Mouse (Mus musculus) brain, embryonic 18.5 days (tissue): Measurements from ENCODE around the gene Tmem199.

Experiments used
- DNase-seq: peaks from one replicate; pipeline ENCODE4 v3.0.0-alpha.2; 2012; ENCODE audit warnings: low read depth, low spot score

Tmem199 gene

DNA sequence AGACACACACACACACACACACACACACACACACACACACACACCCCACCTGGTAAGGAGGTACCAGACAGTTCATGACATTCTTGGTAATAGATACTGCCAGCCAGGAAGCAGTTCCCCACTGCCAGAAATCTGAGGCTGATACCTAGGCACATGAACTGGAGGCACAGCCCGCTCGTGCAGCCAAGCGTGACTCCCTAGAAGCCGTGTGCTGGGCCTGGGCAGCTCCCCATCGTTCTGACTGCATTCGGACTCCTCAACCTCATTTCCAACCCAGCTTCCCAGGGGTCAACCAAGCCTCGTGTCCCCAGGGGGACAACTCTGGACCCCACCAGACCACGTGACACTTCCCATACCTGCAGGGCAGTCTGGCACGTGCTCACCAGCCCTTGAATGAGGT is 16.7 kb upstream of the Tmem199 start:
- DNase-seq: no peak

GRCm38 (mm10) chr11:78524838-78525237 is 12.9 kb upstream of the Tmem199 start:
- DNase-seq: no peak

DNA sequence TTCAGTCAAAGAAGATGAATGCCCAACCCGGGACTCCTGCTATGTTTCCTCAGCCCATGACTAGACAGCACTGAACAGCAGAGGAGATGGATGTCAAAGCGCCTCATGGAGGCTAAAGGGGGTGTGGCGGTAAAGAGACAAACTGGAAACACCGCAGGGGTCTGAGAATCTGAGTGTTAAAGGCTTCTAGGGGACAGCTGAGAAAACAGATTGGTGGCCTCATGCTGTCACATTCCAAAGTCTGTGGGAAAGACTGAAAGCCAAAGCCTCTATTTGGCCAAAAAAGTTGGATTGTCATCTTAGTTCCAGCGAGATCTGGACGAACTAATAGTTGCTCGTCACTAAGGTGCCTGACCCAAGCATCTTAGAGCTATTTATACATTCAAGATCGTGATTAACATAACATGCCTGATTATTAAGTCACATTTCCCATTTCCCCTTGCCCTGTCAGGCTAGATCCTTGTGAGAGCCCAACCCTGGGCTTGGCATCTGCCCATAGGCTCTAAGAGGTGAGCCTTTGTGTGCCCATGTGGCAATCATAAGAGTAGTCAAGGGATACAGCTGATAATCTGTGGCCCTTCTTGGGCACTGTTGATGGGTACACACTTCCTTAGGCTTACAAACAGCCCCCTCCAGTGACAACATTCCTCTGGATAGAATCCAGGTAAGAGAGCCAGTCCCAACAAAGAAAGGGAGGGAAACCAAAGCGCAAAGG is 11.4 kb upstream of the Tmem199 start:
- no peak for DNase-seq

DNA sequence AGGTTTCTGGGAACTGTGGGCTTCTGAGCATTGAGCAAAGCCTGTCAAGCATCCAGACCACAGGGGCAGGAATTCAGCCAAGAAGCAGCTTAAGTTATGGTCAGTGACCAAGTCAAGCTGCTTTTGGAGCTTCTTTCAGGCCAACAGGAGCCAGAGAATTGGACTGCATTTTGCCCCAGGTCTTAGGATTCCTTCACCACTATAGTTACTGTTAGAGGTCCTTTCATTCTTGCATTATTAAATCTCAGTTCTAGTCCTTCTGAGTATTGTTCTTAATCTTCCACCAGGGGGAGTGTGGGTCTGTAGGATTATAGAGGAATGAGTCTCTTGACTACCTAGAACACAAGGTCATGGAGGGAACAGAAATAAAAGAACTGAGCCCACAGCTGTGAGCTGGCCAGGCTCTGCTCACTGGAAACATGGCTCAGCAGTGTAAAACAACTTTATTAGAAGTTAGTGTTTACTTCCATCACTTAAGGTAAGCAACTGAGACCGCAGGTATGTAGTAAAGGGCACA is 10.6 kb upstream of the Tmem199 start:
- no peak for DNase-seq

GRCm38 (mm10) chr11:78521880-78522279 is 9.9 kb upstream of the Tmem199 start:
- DNase-seq: no peak

GRCm38 (mm10) chr11:78518931-78519330 is 7.0 kb upstream of the Tmem199 start:
- DNase-seq: no peak

GRCm38 (mm10) chr11:78515549-78516325 is 3.8 kb upstream of the Tmem199 start:
- no peak for DNase-seq

DNA sequence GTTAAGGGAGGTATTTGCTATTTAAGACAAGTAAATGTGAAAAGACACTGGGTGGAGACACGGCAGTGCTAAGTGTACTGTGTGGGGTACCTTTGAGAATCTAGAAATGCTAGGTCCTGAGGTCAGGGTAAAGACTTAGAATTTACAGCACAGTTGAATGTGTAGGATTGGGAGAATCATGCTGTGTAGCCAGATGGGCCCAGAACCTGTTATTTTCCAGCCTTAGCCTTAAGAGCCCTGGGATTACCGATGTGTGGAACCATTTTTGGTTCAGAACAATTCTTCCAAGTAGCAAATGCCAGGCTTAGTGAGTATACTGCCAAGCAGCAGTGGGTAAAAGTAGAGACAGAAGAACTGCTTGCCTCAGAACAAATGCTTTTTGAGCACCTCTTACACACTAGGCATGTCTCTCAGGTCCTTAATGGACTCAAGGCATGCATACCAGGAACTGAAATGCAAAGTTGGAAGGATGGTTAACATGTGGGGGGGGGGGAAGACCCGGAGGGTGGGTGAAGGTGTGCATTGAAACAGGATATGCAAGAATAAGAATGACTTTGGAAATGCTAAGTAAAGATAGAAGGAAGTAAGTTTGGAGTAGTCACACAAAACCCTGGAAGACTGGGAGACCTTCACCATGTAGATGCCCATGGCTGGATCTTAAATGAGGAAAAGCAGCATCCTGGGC is 1.3 kb upstream of the Tmem199 start:
- no peak for DNase-seq

DNA sequence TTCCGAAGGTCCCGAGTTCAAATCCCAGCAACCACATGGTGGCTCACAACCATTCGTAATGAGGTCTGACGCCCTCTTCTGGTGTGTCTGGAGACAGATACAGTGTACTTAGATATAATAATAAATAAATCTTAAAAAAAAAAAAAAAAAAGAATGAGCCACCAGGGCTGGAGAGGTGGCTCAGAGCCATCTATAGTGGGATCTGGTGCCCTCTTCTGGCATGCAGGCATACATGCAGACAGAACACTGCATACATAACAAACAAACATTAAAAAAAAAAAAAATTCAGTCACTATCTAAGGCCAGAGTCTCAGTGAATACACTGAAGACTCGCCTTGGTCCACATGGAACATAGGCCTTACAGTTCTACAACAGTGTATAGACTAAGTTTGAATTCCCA is 2.8 kb downstream of the Tmem199 start:
- no peak for DNase-seq

- no peak for DNase-seq
Measured at GRCm38 (mm10) chr11:78505430-78505829, 6.5 kb downstream of the Tmem199 start.

- DNase-seq: no peak
Measured at GRCm38 (mm10) chr11:78502909-78503650, 8.9 kb downstream of the Tmem199 start, which contains the start of gene Sebox. Sebox (plus strand) TSS chr11:78503447.

DNA sequence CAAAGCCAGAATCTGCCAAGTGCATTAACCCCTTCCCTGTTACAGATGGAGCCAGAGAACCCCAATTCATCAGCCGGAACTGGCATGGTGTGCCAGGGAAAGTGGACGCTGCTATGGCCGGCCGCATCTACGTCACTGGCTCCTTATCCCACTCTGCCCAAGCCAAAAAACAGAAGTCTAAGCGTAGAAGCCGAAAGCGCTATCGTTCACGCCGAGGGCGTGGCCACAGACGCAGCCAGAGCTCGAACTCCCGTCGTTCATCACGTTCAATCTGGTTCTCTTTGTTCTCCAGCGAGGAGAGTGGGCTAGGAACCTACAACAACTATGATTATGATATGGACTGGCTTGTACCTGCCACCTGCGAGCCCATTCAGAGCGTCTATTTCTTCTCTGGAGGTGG is 10.4 kb downstream of the Tmem199 start:
- DNase-seq: no peak

- DNase-seq: no peak
Measured at GRCm38 (mm10) chr11:78500623-78501202, 11.3 kb downstream of the Tmem199 start.

DNA sequence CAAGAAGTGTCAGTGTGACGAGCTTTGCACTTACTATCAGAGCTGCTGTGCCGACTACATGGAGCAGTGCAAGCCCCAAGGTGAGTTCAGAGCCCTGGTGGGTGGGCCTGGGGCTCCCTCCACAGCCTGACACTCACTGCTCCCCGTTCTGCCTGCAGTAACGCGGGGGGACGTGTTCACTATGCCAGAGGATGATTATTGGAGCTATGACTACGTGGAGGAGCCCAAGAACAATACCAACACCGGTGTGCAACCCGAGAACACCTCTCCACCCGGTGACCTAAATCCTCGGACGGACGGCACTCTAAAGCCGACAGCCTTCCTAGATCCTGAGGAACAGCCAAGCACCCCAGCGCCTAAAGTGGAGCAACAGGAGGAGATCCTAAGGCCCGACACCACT is 12.4 kb downstream of the Tmem199 start:
- DNase-seq: no peak

DNA sequence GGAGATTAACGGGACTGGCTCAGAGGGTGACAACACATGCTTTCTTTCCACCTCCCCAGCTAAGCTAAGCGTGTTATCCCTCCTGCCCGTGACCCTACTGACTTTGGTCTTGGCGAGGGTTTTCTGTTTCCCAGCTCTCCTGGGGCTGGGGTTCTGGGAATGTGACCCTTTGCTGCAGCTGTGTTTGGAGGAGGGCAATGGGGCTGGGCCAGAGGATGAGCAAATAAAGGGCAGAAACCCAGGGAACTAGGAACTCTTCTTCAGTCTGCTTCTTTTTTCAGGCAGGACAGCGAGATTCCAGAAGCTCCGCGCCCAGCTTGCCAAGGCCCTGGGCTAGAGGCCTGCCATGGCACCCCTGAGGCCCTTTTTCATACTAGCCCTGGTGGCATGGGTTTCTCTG is 13.0 kb downstream of the Tmem199 start, which contains the start of gene Vtn:
Gene Vtn (plus strand): TSS at position 88 of the 400 bp plus-strand sequence.
- DNase-seq: no peak

DNA sequence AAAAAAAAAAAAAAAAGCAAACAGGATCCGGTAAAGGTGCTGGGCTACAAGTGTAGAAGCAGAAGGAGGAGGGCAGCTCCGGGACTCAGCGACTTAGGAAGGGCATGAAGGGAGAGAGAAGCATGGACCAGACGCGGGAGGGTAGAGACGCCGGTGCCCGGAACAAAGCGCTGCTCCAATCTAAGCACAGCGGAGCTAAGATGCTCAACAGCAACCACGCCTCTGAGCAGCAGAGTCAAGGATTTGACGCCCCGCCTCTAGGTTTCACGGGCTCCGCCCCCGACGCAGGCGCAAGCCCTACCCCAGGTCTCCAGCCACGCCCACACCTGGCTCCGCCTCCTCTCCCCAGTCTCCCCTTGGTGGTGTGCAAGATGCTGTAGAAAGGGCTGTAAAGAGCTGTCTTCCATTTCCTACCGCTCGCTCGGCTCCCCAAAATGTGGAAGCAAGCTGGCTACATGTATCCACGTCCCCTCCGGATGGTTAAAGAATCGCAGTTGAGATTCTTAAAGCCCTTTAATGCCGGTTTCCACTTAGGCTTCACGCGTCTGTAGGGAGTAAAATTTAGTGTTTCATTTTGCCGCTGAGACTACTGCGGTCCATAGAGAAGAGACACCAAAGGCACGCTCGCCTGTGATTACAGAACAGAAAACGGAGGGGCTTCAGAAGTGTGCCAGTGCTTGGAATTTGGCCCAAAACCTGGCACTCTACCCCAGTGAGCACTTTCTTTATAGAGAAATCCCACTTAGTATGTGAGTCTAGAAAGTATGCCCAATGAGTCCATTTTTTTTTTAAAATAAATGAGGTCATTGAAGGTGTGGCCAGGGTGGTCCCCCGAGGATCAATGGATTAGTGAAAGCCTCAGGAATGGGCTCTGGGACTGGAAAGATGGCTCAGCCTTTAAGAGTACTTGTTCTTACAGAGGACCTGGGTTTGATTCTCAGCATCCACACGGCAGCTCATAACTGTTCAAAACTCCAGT is 14.1 kb downstream of the Tmem199 start, which contains the start of gene Sarm1:
Gene Sarm1 (minus strand): TSS at position 211 of the 979 bp plus-strand sequence.
- DNase-seq: peak; percentile 94

DNA sequence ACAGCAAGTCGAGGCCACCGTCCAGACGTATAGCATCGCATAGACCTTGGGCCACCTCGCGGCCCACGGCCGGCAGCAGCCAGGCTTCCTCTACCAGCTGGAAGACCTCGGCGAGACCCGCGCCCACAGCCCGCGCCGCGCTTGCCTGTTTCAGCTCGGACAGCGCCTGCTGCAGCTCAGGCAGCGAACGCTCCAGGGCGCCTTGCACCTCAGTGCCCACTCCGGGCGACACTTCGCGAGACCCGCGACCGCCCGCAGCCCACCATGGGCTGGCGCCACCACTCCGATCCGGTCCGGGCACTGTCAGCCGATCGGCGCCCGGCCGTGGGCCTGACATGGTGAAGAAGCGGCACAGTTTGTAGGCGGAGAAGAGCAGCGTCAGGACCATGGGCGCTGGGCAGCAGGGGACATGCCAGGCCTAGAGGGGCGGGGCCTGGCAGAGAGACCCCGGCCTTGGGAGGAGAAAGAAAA is 14.9 kb downstream of the Tmem199 start:
- DNase-seq: no peak

- DNase-seq: no peak
Measured at GRCm38 (mm10) chr11:78495904-78496303, 16.1 kb downstream of the Tmem199 start.

GRCm38 (mm10) chr11:78490781-78491241 is 21.2 kb downstream of the Tmem199 start:
- DNase-seq: no peak
